Mouse (Mus musculus) kidney, adult 2 months (tissue): ENCODE data around the gene Gm4763.

Experiments
- CTCF ChIP-seq: fragments of 200-500 bp; conservative IDR thresholded peaks from 2 replicates; pipeline ENCODE4 v1.5.1; 2011; ENCODE audit warnings: low read depth, mild to moderate bottlenecking, control low read depth, low read length, moderate library complexity, mixed read lengths; ENCODE audit not compliant: insufficient read depth, insufficient read length
- POLR2A ChIP-seq: fragments of 200-500 bp; IDR thresholded peaks from one replicate; pipeline ENCODE4 v1.6.1; 2011; ENCODE audit warnings: low read depth, low read length, control low read depth

GRCm38 (mm10) chr7:24751610-24752009 lies 24.9 kb upstream of the Gm4763 start:
- TF ChIP-seq CTCF, result no peak
- no peak for TF ChIP-seq POLR2A
